Mouse (Mus musculus) megakaryocyte-erythroid progenitor cell, adult 5 weeks (primary cell): ENCODE measurements around the gene H2afv. TPM values are rescaled to one million over a fixed set of nuclear protein-coding genes. Genes with fewer than 3 reads are reported as not detected.

Experiments
- polyA plus RNA-seq: library from polyadenylated mRNA; stranded (reverse); fragments of >175 nt; gene quantifications from 2 replicates; pipeline ENCODE4 v1.2.3, GENCODE M21; 2012

H2afv gene
- polyA plus RNA-seq = 154 and 173 TPM in 2 replicates

DNA sequence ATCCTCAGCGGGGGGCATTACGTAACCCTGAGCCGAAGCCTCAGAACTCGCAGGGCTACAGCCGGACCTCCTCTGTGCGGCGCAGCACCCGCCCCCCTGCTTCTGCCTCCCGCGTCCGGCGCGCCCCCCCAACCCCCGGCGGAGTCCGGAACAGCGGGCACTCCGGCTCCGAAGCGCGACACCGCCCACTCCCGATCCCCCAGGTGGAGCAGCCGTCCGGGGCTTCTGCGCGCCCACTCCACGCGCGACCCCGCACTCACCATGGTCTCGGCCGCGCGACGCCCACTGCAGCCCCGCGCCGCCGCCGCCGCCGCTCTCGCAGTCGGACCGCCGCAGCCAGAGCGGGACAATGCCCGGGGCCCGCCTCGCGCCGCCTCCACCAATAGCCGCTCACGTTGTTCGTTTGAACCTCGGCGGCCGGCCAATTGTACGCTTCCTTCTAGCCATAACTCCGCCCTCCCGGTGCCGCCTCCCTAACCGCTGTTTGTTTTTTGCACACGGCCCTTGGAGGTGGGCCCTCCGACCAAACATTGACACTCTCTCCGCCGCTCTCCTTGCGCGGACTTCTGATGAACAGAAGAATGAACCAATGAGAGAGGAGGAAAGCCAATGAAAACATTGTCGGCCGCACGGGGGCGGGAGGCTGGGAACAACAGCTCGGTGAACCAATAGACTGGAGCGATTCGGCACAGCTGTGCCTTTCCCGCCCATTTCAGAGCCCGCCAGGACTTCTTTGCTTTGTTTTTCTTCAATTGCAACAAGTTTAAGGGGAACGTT, at the start of gene H2afv:
Gene H2afv (minus strand): TSS at position 367 of the 777 bp plus-strand sequence.

DNA sequence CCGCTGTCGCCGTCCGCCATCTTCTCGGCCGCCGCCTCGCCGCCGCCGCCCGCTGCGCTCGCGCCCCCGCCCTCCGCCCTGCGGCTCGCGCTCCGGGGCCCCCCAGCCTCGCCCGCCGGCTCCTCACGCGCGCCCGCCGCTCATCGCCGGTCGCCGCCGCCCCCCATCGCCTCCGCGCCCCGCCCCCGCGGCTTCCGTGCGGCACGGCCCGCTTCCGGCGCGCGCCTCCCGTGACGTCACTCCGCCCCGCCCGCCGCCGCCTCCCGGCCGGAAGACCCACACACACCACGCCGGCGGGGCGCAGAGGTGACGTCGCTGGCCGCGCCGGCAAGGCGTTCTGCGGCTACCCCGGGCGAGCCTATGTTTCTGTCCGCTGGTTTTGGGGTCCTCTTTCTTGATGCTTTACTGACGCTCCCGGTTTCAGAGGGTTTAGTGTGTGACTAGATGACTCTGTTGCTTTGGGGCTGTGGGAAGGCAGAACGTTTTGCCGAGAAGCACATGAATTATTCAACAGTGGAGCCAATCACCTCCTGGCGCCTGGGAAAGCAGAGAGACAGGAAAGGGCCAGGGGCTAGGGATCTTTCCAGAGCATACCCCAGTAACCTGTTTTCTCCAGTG, 31.7 kb upstream of the H2afv start, which contains the start of gene Purb:
Gene Purb (minus strand): TSS at position 51 of the 618 bp plus-strand sequence.

DNA sequence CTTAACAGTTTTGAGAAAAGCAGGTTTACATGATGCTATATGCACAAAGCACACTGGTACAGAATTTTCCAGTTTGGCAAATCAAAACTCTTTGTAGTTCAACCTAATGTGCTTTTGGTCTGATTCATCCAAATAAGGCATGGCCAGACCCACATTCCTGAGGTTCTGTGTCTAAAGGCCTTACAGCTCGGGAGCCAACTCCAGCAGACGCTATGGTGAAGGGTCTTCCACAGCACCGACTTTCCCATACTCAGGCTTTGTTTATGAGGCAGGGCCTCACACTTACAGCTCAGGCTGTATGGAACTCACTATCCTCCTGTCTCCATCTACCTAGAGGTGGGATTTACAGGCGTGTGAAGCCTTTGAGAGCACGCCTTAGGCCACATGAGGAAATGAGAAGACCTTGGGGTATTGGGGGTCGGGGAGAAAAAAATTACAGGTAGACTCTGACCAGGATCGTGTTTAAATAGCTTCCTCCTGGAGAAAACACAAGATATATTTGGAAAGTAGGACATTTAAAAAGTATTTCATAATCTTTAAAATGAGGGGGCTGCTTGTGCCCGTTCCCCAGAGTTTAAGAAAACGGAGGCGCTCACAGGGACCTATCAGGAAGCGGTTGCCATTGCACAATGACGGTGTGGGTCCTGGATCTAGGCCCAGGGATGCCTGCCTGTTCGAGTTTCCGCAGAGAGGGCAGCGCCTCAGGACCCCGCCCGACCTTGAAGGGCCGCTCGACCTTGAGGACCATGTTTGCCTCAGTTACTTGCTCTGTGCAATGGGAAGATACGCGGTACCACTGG, 29.3 kb downstream of the H2afv start, which contains the start of gene Ppia:
Gene Ppia (plus strand): TSS at position 693 of the 800 bp plus-strand sequence.

DNA sequence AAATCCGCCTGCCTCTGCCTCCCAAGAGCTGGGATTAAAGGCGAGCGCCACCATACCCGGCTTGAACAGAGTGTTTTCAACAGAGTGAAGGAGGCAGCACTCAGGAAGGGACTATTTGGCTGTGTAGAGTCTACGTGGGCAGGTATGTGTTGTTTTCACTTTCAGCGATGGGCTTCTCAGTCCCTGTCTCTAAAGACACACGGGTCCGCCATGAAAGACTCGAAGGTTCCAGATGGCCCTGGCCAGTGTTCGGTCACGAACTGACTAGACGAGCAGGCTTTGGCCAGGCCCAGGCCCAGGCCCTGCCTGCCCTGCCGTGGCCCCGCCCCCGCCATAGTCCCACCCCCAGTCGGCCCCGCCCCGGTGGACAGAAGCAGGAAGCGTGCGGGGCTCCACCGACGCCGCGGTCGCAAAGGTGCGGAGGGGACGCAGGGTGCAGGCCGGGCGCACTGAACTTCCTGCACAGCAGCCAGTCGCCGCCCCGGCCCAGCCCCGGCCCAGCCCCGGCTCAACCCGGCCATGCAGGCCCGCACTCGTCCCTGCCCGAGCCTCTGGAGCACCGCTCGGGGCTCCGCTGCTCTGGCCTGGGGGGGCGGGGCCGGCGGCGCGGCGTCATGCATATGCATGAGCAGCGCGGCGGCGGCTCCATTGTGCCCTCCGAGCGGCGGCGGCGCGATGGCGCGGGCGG, 55.4 kb downstream of the H2afv start, which contains the start of gene Zmiz2:
Gene Zmiz2 (plus strand): TSS at position 349 of the 688 bp plus-strand sequence.

Other genes starting within 250 kb of the H2afv start
- not detected in 2 replicates for gene A730071L15Rik, start 244.4 kb downstream of the H2afv start, polyA plus RNA-seq
- 19.5 and 24.4 TPM in 2 replicates for gene Nudcd3, start 244.0 kb downstream of the H2afv start, polyA plus RNA-seq
- not detected in 2 replicates for gene Npc1l1, start 214.3 kb downstream of the H2afv start, polyA plus RNA-seq
- gene Ddx56, start 176.7 kb downstream of the H2afv start, polyA plus RNA-seq = 19.3 and 19.5 TPM in 2 replicates
- gene Tmed4, start 169.6 kb downstream of the H2afv start, polyA plus RNA-seq = 69.2 and 85.5 TPM in 2 replicates
- 66.1 and 74.6 TPM in 2 replicates for gene Ogdh, start 152.8 kb downstream of the H2afv start, polyA plus RNA-seq
- gene Zmiz2, start 55.4 kb downstream of the H2afv start, polyA plus RNA-seq = 302 and 343 TPM in 2 replicates
- gene Ppia, start 29.0 kb downstream of the H2afv start, polyA plus RNA-seq = 175 and 192 TPM in 2 replicates
- gene Purb, start 31.5 kb upstream of the H2afv start, polyA plus RNA-seq = 11.1 and 14.7 TPM in 2 replicates
- 60.0 and 82.0 TPM in 2 replicates for gene Myo1g, start 76.5 kb upstream of the H2afv start, polyA plus RNA-seq
- 29.7 and 31.9 TPM in 2 replicates for gene Ccm2, start 102.4 kb upstream of the H2afv start, polyA plus RNA-seq
- 0.20 and 0.30 TPM in 2 replicates for gene Nacad, start 161.6 kb upstream of the H2afv start, polyA plus RNA-seq
- 240 and 252 TPM in 2 replicates for gene Tbrg4, start 181.6 kb upstream of the H2afv start, polyA plus RNA-seq
- not detected in 2 replicates for gene Wap, start 194.2 kb upstream of the H2afv start, polyA plus RNA-seq
- gene Ramp3, start 214.1 kb upstream of the H2afv start, polyA plus RNA-seq = 0.75 and 0.88 TPM in 2 replicates